Mouse (Mus musculus): ENCODE measurements around the gene Polr1a. TPM values are rescaled to one million over a fixed set of nuclear protein-coding genes. Genes with fewer than 3 reads are reported as not detected.
A peak's percentile ranks its signal among the peaks of the same experiment; 100 is the strongest.

Polr1a gene
- polyA plus RNA-seq, 1 experiment from 2014 or later: 4.9 TPM

GRCm38 (mm10) chr6:71927911-71928310, 19.1 kb downstream of the Polr1a start:
- no peaks in the 10 kb centered on the region for H3K27me3 ChIP-seq (replicated peaks; ENCODE audit: control insufficient read depth, insufficient read depth, low read length)
- H3K4me1 ChIP-seq (replicated peaks; ENCODE audit: control insufficient read depth, insufficient read depth, low read length): no peaks in the 10 kb centered on the region
- H3K36me3 ChIP-seq (ENCODE audit: control insufficient read depth, insufficient read depth): peaks cover 55% of the 10 kb centered on the region
- peak; percentile 84 for TF ChIP-seq CTCF (IDR thresholded peaks at IDR 0.05; ENCODE audit: low read depth)
- H3K9me3 ChIP-seq (ENCODE audit: control insufficient read depth): no peaks in the 10 kb centered on the region
- H3K4me3 ChIP-seq (ENCODE audit: low read depth, low read length): no peak overlapping the region
- no peak overlapping the region for H3K27ac ChIP-seq (ENCODE audit: low read depth, low read length)
- H3K4me2 ChIP-seq (replicated peaks; ENCODE audit: low read depth): no peak overlapping the region
- H3K9ac ChIP-seq (ENCODE audit: low read depth, low read length): no peak overlapping the region
- ATAC-seq: no peak

DNA sequence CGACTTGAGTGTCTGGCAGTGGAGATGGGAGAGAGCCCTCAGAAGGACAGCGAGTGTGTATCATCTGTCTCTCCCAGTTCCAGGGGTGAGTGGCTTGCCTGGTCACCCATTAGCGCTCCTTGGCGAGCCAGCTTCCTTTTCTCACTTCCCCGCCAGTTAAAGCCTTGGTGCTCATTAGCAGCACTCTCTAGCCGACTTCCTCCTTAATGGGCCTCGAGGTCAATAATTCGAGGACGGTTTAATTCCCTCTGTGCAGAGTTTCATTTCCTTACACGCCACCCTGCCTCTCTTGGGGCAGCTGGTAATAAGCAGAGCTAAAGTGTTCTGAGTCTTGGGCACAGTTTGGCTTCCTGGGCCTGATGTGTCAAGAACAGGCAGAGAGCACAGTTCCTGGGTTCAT, 21.2 kb downstream of the Polr1a start:
- WGBS: 86% methylated on average over 10 of the region's 10 CpGs
- Histone ChIP-seq H3K9ac (ENCODE audit: low read depth, low read length) (no peak overlapping the region), H3K36me3 (ENCODE audit: control insufficient read depth, insufficient read depth) (peaks cover 49% of the 10 kb centered on the region), H3K4me2 (replicated peaks; ENCODE audit: low read depth) (no peak overlapping the region), H3K9me3 (ENCODE audit: control insufficient read depth) (no peaks in the 10 kb centered on the region), H3K4me1 (replicated peaks; ENCODE audit: control insufficient read depth, insufficient read depth, low read length) (no peaks in the 10 kb centered on the region), H3K27ac (ENCODE audit: low read depth, low read length) (no peak overlapping the region), H3K4me3 (ENCODE audit: low read depth, low read length) (no peak overlapping the region), H3K27me3 (replicated peaks; ENCODE audit: control insufficient read depth, insufficient read depth, low read length) (no peaks in the 10 kb centered on the region)
- TF ChIP-seq CTCF (IDR thresholded peaks at IDR 0.05; ENCODE audit: low read depth): no peak
- no peak for ATAC-seq

- Histone ChIP-seq H3K4me3 (ENCODE audit: low read depth, low read length) (no peak overlapping the region), H3K27ac (ENCODE audit: low read depth, low read length) (no peak overlapping the region), H3K4me2 (replicated peaks; ENCODE audit: low read depth) (no peak overlapping the region), H3K9ac (ENCODE audit: low read depth, low read length) (no peak overlapping the region), H3K36me3 (ENCODE audit: control insufficient read depth, insufficient read depth) (peaks cover 48% of the 10 kb centered on the region), H3K4me1 (replicated peaks; ENCODE audit: control insufficient read depth, insufficient read depth, low read length) (no peaks in the 10 kb centered on the region), H3K27me3 (replicated peaks; ENCODE audit: control insufficient read depth, insufficient read depth, low read length) (no peaks in the 10 kb centered on the region), H3K9me3 (ENCODE audit: control insufficient read depth) (no peaks in the 10 kb centered on the region)
- no peak for ATAC-seq
- WGBS: 78% methylated on average over 12 of the region's 12 CpGs
- no peak for TF ChIP-seq CTCF (IDR thresholded peaks at IDR 0.05; ENCODE audit: low read depth)
Measured at GRCm38 (mm10) chr6:71930830-71931437, 22.1 kb downstream of the Polr1a start.

DNA sequence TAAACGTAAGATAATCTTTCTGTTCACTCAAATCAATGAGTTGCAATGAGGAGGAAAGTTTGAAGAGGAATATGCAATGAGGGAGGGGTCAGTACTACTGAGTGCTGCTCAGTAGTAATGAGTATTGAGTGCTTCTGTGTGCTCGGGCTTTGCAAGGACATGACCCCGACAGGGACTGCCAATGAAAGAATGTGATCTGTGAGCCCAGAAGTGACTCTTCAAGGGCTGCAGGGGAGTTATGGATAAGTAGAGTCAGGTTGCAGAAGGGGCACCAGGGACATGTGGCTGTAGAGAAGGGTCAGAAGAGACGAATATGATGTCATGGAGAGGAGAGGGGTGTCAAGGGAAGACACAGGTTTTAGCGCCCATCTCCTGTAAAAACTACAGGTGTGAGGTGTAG, 23.5 kb downstream of the Polr1a start:
- no peak overlapping the region for H3K27ac ChIP-seq (ENCODE audit: low read depth, low read length)
- H3K9me3 ChIP-seq (ENCODE audit: control insufficient read depth): no peaks in the 10 kb centered on the region
- H3K27me3 ChIP-seq (replicated peaks; ENCODE audit: control insufficient read depth, insufficient read depth, low read length): no peaks in the 10 kb centered on the region
- peaks cover 45% of the 10 kb centered on the region for H3K36me3 ChIP-seq (ENCODE audit: control insufficient read depth, insufficient read depth)
- no peaks in the 10 kb centered on the region for H3K4me1 ChIP-seq (replicated peaks; ENCODE audit: control insufficient read depth, insufficient read depth, low read length)
- H3K9ac ChIP-seq (ENCODE audit: low read depth, low read length): no peak overlapping the region
- no peak for ATAC-seq
- TF ChIP-seq CTCF (IDR thresholded peaks at IDR 0.05; ENCODE audit: low read depth): no peak
- H3K4me2 ChIP-seq (replicated peaks; ENCODE audit: low read depth): no peak overlapping the region
- 65% methylated on average over 5 of the region's 5 CpGs for WGBS
- H3K4me3 ChIP-seq (ENCODE audit: low read depth, low read length): no peak overlapping the region

- Histone ChIP-seq H3K36me3 (ENCODE audit: control insufficient read depth, insufficient read depth) (peaks cover 57% of the 10 kb centered on the region), H3K4me3 (ENCODE audit: low read depth, low read length) (no peak overlapping the region), H3K9ac (ENCODE audit: low read depth, low read length) (no peak overlapping the region), H3K9me3 (ENCODE audit: control insufficient read depth) (no peaks in the 10 kb centered on the region), H3K27me3 (replicated peaks; ENCODE audit: control insufficient read depth, insufficient read depth, low read length) (no peaks in the 10 kb centered on the region), H3K4me2 (replicated peaks; ENCODE audit: low read depth) (no peak overlapping the region), H3K27ac (ENCODE audit: low read depth, low read length) (0 out of 2 replicates have a peak overlapping the region, but pooled peaks have one; percentile 7), H3K4me1 (replicated peaks; ENCODE audit: control insufficient read depth, insufficient read depth, low read length) (no peaks in the 10 kb centered on the region)
- no peak for TF ChIP-seq CTCF (IDR thresholded peaks at IDR 0.05; ENCODE audit: low read depth)
- WGBS: 62% methylated on average over 2 of the region's 2 CpGs
- ATAC-seq: no peak
Measured at GRCm38 (mm10) chr6:71934081-71934556, 25.3 kb downstream of the Polr1a start.

- H3K4me2 ChIP-seq (replicated peaks; ENCODE audit: low read depth): no peak overlapping the region
- no peak overlapping the region for H3K9ac ChIP-seq (ENCODE audit: low read depth, low read length)
- H3K4me3 ChIP-seq (ENCODE audit: low read depth, low read length): no peak overlapping the region
- no peak for TF ChIP-seq CTCF (IDR thresholded peaks at IDR 0.05; ENCODE audit: low read depth)
- H3K27ac ChIP-seq (ENCODE audit: low read depth, low read length): no peak overlapping the region
- H3K27me3 ChIP-seq (replicated peaks; ENCODE audit: control insufficient read depth, insufficient read depth, low read length): no peaks in the 10 kb centered on the region
- H3K36me3 ChIP-seq (ENCODE audit: control insufficient read depth, insufficient read depth): peaks cover 52% of the 10 kb centered on the region
- H3K9me3 ChIP-seq (ENCODE audit: control insufficient read depth): no peaks in the 10 kb centered on the region
- ATAC-seq: no peak
- WGBS: 70% methylated on average over 2 of the region's 2 CpGs
- H3K4me1 ChIP-seq (replicated peaks; ENCODE audit: control insufficient read depth, insufficient read depth, low read length): no peaks in the 10 kb centered on the region
Measured at GRCm38 (mm10) chr6:71935737-71936136, 26.9 kb downstream of the Polr1a start.
